Mouse (Mus musculus) ovary, postnatal 10 days (tissue): ENCODE data around the gene Gpc6.

Source experiments
- DNase-seq: peaks from one replicate; pipeline ENCODE4 v3.0.0; 2022; ENCODE audit warnings: low spot score

Gpc6 gene

DNA sequence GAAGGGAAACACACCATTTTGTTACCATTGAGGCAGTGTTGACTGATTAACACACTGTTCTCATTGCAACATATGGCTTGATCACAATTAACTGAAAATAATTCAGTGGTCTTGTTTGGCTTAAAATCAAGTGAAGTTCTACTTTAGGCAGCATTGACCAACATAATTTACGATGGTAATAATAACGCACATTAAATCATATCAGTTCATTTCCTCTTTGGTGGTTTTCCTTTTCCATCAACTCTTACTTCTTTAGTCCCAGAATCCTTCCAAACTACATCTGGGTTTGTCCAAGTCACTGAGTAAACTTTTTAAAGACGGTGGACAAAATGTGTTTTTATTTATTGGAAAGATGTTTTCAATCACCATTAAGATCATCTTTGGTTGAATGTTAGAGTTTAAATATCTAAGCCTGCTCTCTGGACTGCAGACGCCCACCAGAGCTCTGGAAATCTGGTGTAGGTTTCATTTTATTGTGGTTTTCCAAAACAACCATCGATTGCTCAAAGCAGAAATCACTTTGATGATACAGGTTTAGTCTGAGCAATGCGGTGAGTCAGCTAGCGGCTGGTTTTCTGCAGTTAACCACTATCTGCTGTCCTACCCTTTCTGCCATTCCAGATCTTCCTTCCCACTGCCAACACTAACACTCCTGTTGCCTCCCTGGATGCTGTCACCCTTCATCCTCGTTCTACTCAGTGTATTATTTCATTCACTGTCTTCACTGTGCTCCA, 314.7 kb downstream of the Gpc6 start:
- DNase-seq = no peak

DNA sequence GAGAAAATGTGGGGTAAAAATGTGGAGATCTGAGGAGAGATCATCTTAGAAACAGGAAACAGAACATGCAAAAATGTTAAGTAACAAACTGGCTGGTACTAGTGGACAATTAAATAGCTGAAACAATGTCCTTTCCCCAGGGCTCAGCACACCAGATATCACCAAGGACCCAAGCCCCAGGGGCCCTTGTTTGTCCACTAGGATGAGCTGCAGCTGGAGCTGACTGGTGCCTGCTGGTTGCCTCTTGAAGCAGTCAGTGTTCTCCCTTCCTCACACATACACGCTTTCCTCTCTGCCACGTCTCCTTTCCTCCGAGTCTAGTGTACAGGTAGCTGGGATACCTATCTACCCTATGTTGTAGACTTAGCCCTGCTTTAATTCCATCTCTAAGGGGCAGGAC, 320.5 kb downstream of the Gpc6 start:
- DNase-seq = no peak

DNA sequence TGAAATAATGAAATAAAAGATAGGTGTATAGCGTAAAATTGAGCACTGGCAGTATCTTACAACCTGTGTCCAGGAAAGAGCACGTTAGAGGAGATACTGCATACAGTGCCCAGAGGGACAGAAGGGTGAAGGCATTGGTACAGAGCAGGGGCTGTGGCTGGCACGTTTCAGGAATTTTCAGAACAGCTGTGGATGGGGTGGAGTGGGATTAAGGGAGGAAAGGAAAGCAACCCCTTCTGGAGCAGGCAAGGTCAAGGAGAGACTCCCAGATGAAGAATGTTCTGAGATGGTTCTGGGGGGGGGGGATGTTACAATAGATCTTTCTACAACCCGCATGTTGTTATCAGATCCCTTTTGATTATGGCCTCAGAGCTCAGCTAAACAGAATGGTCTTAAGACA, 331.1 kb downstream of the Gpc6 start:
- DNase-seq = no peak

DNA sequence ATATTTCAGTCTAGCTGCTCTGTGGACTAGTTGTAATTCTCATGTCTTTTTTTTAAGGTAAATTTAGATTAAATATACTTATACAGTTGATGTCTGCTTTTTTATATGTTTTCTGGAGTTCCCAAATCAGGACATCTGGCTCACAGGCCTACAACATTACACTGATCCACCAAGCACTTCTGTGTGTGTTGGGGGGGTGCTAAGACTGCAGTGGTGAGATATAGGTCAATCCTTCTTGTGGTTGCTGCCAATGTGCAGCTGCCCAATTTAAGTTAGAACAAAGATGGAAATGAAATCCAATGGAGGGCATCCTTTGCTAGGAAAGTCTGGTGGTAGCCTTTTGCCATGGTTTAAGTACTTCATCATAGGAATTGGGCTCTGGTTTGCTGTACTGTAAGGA, 340.5 kb downstream of the Gpc6 start:
- no peak for DNase-seq

GRCm38 (mm10) chr14:117267823-117268601, 342.9 kb downstream of the Gpc6 start:
- DNase-seq = no peak

GRCm38 (mm10) chr14:117283631-117284030, 358.5 kb downstream of the Gpc6 start:
- no peak for DNase-seq

- DNase-seq = no peak
Observed at GRCm38 (mm10) chr14:117293746-117294145, 368.6 kb downstream of the Gpc6 start.

GRCm38 (mm10) chr14:117296207-117296838, 371.2 kb downstream of the Gpc6 start:
- no peak for DNase-seq

GRCm38 (mm10) chr14:117301019-117301418, 375.9 kb downstream of the Gpc6 start:
- no peak for DNase-seq

- DNase-seq = no peak
Observed at GRCm38 (mm10) chr14:117303901-117304722, 379.0 kb downstream of the Gpc6 start.

GRCm38 (mm10) chr14:117304723-117305010, 379.6 kb downstream of the Gpc6 start:
- no peak for DNase-seq

GRCm38 (mm10) chr14:117309997-117310520, 384.9 kb downstream of the Gpc6 start:
- DNase-seq = no peak

- DNase-seq = no peak
Observed at GRCm38 (mm10) chr14:117324214-117324613, 399.1 kb downstream of the Gpc6 start.

DNA sequence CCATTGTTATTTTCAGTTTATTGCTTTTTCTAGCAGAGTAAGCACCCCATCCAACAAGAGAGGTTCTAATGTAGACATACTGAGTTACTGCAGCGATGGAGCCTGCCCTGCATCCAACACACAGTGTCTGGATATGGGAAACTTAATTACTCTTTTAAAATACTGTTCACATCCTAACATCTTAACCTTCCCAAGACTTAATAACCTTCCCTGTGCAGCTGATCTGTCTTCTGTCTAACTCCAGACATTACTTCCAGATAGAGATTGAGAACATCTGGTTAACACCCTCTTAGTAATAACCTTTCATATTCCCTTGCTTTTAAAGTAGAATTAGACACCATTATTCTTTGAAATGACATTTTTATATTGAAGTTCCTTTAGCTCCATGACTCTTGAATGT, 407.1 kb downstream of the Gpc6 start:
- no peak for DNase-seq

DNA sequence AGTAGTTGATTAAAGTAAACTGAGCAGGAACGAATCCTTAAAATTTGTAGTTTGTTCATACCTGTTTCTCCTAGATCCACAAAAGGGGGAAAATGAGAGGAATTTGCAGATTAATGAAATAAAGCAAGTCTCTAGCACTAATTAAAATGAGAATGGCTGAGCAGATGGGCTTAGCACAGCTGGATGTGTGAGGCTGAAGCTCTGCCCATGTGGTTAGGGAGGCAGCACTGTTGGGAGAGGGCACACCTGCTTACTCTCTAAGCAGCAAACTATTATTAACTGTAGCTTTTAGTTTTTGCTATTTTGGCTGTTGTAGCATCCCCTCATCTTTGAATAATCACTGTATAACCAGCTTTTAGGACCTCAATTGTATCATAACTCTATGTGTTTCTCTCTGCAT, 412.2 kb downstream of the Gpc6 start:
- DNase-seq = no peak

DNA sequence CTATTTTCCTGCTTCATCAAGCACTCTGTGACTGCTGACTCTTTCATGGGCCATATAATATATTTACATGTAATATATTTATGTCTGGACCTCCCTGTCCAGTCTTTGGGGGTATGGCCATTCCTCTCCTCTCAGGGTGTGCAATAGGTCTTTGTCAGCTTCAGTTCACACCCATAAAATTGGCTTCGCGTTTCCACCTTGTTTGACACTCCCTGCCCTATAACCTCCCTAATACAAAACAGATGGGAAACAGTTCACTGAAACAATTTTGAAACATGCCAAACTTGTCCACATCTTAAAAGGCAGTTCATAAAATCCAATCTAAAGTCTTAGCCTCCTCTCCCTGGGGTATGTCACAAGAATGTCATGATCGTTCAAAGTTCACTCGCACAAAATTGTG, 415.4 kb downstream of the Gpc6 start:
- DNase-seq = no peak

DNA sequence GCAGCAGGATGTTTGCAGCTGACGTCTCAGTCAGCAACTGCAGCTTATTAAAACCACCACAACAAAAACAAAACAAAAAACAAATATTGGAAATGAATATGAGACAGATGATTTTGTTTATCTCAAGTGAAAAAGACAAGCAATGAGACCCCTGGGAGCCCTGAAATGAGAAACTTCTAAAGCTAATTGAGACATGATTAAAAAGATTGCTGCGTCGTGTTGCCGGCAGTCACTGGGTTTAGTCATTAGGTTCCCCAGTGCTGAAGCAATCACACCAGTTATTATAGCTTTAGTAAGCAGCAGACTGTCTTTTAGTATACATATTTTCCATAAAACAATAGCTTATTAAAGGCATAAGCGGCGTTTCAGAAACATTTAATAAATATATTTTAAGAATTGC, 419.4 kb downstream of the Gpc6 start:
- no peak for DNase-seq

GRCm38 (mm10) chr14:117346372-117346885, 421.3 kb downstream of the Gpc6 start:
- DNase-seq = no peak

DNA sequence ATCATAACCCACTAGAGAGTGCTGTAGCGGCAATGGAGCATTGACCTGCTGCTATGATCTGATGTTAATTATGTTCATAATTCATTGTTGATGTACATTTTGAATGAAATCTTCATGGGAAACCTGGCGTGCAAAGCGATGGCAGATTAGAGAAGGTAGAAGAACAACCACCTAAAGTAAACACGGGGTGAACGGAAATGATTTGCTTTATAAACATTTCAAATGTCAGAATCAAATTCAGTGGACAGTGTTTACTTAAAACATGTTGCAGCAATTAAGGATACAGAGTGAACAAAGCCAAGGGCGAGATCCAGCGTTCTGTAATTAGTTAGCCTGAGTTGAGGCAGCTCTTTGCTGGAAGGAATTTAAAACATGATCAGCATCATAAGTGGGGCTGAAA, 426.2 kb downstream of the Gpc6 start:
- DNase-seq = no peak

- DNase-seq = no peak
Observed at GRCm38 (mm10) chr14:117361155-117361964, 436.2 kb downstream of the Gpc6 start.

- no peak for DNase-seq
Observed at GRCm38 (mm10) chr14:117361965-117362309, 436.8 kb downstream of the Gpc6 start.
